12 mouse cellular contexts compared by ENCODE assay signal in genomic region chr1:59926021-59926672, GRCm38 (mm10). TPM values are rescaled to one million over a fixed set of nuclear protein-coding genes. Genes with fewer than 3 reads are reported as not detected.
DNase-seq lines count a peak whose midpoint lies in the region; ATAC-seq lines count a peak whose summit lies in the region.
"Had no signal": no experiment of that assay in that cellular context is flagged by ENCODE, and none has a peak within 500 bp of the region (broad histone marks: within the 10 kb centered on the region; RNA-seq: fewer than 3 reads in every experiment).

No protein-coding gene starts in this region.

- H3K9me3 ChIP-seq in forebrain, embryonic 16.5 days (ENCODE audit: control insufficient read depth, low read length) = no peaks in the 10 kb centered on the region
- H3K9me3 ChIP-seq in forebrain, embryonic 14.5 days (replicated peaks; ENCODE audit: control insufficient read depth, low read length) = no peaks in the 10 kb centered on the region
- no peaks in the 10 kb centered on the region for H3K9me3 ChIP-seq in kidney, embryonic 15.5 days (replicated peaks)
- no peaks in the 10 kb centered on the region for H3K9me3 ChIP-seq in neural tube, embryonic 13.5 days
- H3K9me3 ChIP-seq: midbrain, embryonic 12.5 days had no signal

- H3K9ac ChIP-seq in forebrain, embryonic 16.5 days (replicated peaks; ENCODE audit: low read depth, low read length) = no peak overlapping the region
- no peak overlapping the region for H3K9ac ChIP-seq in forebrain, embryonic 14.5 days (ENCODE audit: low read length)
- H3K9ac ChIP-seq in kidney, embryonic 15.5 days = no peak overlapping the region
- no peak overlapping the region for H3K9ac ChIP-seq in neural tube, embryonic 13.5 days
- H3K9ac ChIP-seq: midbrain, embryonic 12.5 days had no signal

- DNase-seq in forebrain, embryonic 14.5 days (ENCODE audit: low spot score) = no peak
- no peak for DNase-seq in kidney, postnatal 36 days
- DNase-seq in neural tube, embryonic 10.5 days (ENCODE audit: extremely low spot score, low spot score) = no peak
- DNase-seq: gastrocnemius, postnatal 36 days; kidney, adult 11 months; retina, postnatal 1 day; thymus, postnatal 36 days had no signal

- H3K27me3 ChIP-seq in forebrain, embryonic 16.5 days (replicated peaks; ENCODE audit: control insufficient read depth, insufficient read depth, low read length) = no peaks in the 10 kb centered on the region
- no peaks in the 10 kb centered on the region for H3K27me3 ChIP-seq in forebrain, embryonic 14.5 days (replicated peaks; ENCODE audit: control insufficient read depth, insufficient read depth, low read length)
- no peaks in the 10 kb centered on the region for H3K27me3 ChIP-seq in kidney, embryonic 15.5 days
- no peaks in the 10 kb centered on the region for H3K27me3 ChIP-seq in neural tube, embryonic 13.5 days
- H3K27me3 ChIP-seq: midbrain, embryonic 12.5 days had no signal

- peaks cover 7% of the 10 kb centered on the region for H3K4me1 ChIP-seq in forebrain, embryonic 16.5 days (replicated peaks; ENCODE audit: control insufficient read depth, insufficient read depth, low read length)
- no peaks in the 10 kb centered on the region for H3K4me1 ChIP-seq in forebrain, embryonic 14.5 days (ENCODE audit: control insufficient read depth, insufficient read depth, low read length)
- H3K4me1 ChIP-seq in kidney, embryonic 15.5 days = 0 out of 2 replicates have a peak, but pooled peaks cover 4% of the 10 kb centered on the region
- no peaks in the 10 kb centered on the region; the same call in 1 of the 2 replicates for H3K4me1 ChIP-seq in neural tube, embryonic 13.5 days (replicated peaks)
- H3K4me1 ChIP-seq: midbrain, embryonic 12.5 days had no signal

- H3K27ac ChIP-seq in forebrain, embryonic 16.5 days (ENCODE audit: low read length) = no peak overlapping the region
- H3K27ac ChIP-seq in forebrain, embryonic 14.5 days (ENCODE audit: low read depth, low read length) = no peak overlapping the region
- no peak overlapping the region for H3K27ac ChIP-seq in kidney, embryonic 15.5 days
- H3K27ac ChIP-seq in neural tube, embryonic 13.5 days (replicated peaks) = no peak overlapping the region
- H3K27ac ChIP-seq: midbrain, embryonic 12.5 days had no signal

- no peak overlapping the region for H3K4me3 ChIP-seq in forebrain, embryonic 16.5 days (replicated peaks; ENCODE audit: low read length)
- H3K4me3 ChIP-seq in forebrain, embryonic 14.5 days (ENCODE audit: low read depth, low read length) = no peak overlapping the region
- H3K4me3 ChIP-seq in kidney, embryonic 15.5 days (replicated peaks) = no peak overlapping the region
- H3K4me3 ChIP-seq in neural tube, embryonic 13.5 days = no peak overlapping the region
- H3K4me3 ChIP-seq: midbrain, embryonic 12.5 days had no signal

- no peaks in the 10 kb centered on the region for H3K36me3 ChIP-seq in forebrain, embryonic 16.5 days (ENCODE audit: control insufficient read depth, insufficient read depth)
- H3K36me3 ChIP-seq in forebrain, embryonic 14.5 days (ENCODE audit: control insufficient read depth, insufficient read depth, low read length) = no peaks in the 10 kb centered on the region
- no peaks in the 10 kb centered on the region for H3K36me3 ChIP-seq in kidney, embryonic 15.5 days
- no peaks in the 10 kb centered on the region for H3K36me3 ChIP-seq in neural tube, embryonic 13.5 days
- H3K36me3 ChIP-seq: midbrain, embryonic 12.5 days had no signal

- 0 out of 2 replicates have a peak, but pooled peaks have one; percentile 8 for ATAC-seq in forebrain, embryonic 16.5 days
- no peak for ATAC-seq in forebrain, embryonic 14.5 days
- ATAC-seq in kidney, embryonic 15.5 days (replicated peaks; ENCODE audit: low FRiP score) = peak; percentile 40
- ATAC-seq in neural tube, embryonic 13.5 days (ENCODE audit: low read depth) = 0 out of 2 replicates have a peak, but pooled peaks have one; percentile 36
- ATAC-seq in inflammation-experienced regulatory T-cells, adult 6 months = no peak

- WGBS in forebrain, embryonic 16.5 days = 97% methylated on average over 3 of the region's 3 CpGs
- WGBS in forebrain, embryonic 14.5 days = 98% methylated on average over 3 of the region's 3 CpGs
- 84% methylated on average over 3 of the region's 3 CpGs for WGBS in kidney, embryonic 15.5 days
- 94% methylated on average over 3 of the region's 3 CpGs for WGBS in neural tube, embryonic 13.5 days

- H3K4me2 ChIP-seq in forebrain, embryonic 16.5 days (ENCODE audit: low read length) = no peak overlapping the region
- no peak overlapping the region for H3K4me2 ChIP-seq in forebrain, embryonic 14.5 days (ENCODE audit: low read length)
- H3K4me2 ChIP-seq in kidney, embryonic 15.5 days = no peak overlapping the region
- H3K4me2 ChIP-seq in neural tube, embryonic 13.5 days = no peak overlapping the region
- H3K4me2 ChIP-seq: midbrain, embryonic 12.5 days had no signal

RNA-seq across cellular contexts. Expression of gene Fam117b, which starts 13.3 kb away (rescaled TPM):
- polyA plus RNA-seq in forebrain, embryonic 16.5 days (2015; fragmentation: Nextera tagmentation; extraction: Ambion mirVana) = 29.6 and 33.5 TPM in 2 replicates
- 24.2 and 28.4 TPM in 2 replicates for polyA plus RNA-seq in forebrain, embryonic 14.5 days (2014; fragmentation: Nextera tagmentation; extraction: Ambion mirVana)
- 12.1 TPM in 2 replicates for polyA plus RNA-seq in kidney, embryonic 15.5 days (2015; fragmentation: Nextera tagmentation; extraction: Ambion mirVana)
- polyA plus RNA-seq in neural tube, embryonic 13.5 days (2015; fragmentation: Nextera tagmentation; extraction: Ambion mirVana) = 25.5 and 28.6 TPM in 2 replicates
- polyA plus RNA-seq in inflammation-experienced regulatory T-cells, adult 6 months (2017; shearing (Covaris generic)) = 10 to 100 TPM; 14.7 to 26.3 (median 15.4) TPM

Comparison
In these comparisons a context has a peak if more than half of its experiments do, and no peak if none do; other contexts are left out.
1. ATAC-seq: peak in forebrain, embryonic 16.5 days (single experiment), kidney, embryonic 15.5 days (single experiment) and neural tube, embryonic 13.5 days (single experiment); none in forebrain, embryonic 14.5 days (single experiment) and inflammation-experienced regulatory T-cells, adult 6 months (single experiment).